Mouse (Mus musculus) layer of hippocampus, adult 11-12 months (tissue): ENCODE data around the gene Nfatc2.

Experiments
- DNase-seq: peaks from one replicate; pipeline ENCODE4 v3.0.0; 2022; ENCODE audit warnings: low spot score

Gene Nfatc2

DNA sequence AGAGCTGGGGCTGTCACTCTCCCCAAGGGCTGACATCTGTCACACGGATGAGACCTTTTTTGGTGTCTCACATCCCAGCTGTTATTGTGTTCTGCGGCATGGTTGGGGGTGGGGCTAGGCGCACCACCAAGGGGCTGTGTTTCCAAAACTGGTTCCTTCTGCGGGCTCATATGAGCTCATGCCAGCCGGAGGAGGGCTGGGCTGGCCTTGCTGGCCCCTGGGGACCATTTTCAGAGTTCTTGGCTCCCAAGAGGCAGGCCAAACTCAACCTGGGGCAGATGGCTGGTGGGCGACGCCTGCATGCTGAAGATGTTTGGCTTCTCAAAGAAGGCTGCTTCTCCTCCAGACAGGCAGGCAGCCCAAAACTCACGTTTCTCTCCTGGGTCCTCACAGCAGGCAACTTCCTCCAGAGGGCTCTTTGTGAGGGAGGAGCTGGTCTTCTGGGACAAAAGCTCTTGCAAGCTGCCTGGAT lies 162.4 kb downstream of the Nfatc2 start:
- DNase-seq = no peak

DNA sequence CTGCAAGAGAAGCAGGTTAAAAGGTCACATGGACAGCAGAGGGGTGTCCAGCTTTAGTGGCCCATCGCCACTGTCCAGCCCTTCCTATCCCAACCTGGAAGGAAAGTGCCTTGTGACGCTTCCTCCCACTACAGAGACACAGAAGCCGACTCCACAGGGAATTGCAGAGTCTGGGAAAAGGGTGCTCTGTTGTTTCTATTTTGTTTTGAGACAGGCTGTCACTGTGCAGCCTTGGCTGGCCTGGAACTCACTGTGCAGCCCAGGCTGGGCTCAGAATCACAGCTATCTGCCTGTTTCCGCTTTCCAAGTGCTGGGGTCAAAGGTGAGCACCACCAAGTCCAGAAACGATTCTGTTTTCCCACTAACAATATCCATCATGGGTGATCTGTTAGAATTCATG lies 167.3 kb downstream of the Nfatc2 start:
- DNase-seq = no peak

DNA sequence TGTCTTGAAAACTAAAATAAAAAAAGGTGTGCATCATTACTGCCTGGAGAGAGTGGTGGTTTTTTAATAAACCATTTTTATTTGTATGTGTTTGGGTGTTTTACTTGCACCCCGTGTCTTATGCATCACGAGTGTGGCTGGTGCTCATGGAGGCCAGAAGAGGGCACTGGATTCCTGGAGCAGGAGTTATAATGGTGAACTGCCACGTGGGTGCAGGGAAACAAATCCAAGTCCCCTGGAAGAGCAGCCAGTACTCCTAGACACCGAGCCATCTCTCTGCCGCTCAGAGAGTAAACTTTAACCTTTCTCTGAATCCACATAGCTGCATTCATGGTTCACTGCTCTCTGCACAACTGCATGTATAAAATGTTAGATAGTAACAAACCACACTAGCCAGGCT lies 168.1 kb downstream of the Nfatc2 start:
- DNase-seq = no peak

DNA sequence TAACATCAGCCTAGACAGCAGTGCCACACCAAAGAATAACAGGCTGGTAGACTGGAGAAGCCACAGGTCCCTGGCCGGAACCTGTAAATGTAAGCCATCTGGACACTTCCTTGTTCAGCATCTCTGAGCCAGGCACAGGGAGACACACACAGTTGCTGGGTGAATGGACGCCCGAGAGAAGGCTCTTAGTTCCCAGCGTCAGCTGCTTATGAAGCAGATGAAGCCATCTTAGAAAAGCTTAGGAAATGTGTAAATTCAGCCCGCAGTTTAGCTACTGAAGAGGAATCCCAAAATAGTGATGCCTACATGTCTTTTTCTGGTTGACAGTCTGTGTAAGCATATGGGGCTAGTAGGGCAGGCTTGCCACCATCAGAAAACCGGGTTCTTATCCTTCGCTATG lies 169.1 kb downstream of the Nfatc2 start:
- DNase-seq = no peak

DNA sequence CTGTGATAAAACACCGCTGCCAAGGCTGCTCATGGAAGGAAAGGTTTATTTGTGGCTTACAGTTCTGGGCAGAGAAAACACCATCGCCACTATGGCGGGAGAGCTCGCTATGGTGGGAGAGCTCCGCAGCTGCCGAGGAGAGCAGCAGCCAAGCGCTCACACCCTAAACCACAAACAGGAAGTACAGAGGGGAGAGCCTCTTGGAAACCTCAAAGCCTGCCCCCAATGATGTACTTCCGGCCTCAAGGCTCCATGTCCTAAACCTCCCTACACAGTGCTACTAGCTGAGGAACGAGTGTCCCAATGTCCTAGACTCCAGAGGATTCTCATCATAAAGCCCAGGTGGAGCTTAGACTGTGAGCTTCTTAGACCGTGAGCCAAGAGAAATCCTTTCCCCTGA lies 171.9 kb downstream of the Nfatc2 start:
- DNase-seq = no peak

DNA sequence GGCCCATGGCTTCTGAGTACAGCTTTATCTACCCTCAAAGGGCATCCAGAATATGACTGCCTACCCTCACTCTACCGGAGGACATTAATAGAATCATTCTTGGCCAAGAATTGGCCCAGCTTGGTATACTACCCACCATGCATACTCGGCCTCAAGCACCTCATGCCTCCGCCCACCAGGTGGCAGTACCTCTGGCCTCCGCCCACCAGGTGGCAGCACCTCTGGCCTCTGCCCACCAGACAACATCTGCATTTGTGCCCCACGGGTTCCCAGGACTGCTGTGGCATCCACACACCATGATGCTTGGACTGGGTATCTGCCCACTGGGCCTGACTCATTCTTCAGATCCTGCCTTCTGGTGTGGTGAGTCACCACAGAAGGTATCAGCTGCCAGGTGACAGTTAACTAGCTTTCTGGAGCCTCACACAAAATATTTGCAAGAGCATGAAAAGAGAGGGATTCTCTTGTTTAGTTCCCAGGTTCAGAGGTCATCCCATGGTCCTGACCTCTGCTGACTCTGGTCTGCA lies 173.0 kb downstream of the Nfatc2 start:
- DNase-seq = no peak
